Mouse (Mus musculus) midbrain, embryonic 10.5 days (tissue): ENCODE measurements around the gene Olig2. TPM values are rescaled to one million over a fixed set of nuclear protein-coding genes. Genes with fewer than 3 reads are reported as not detected.

Source experiments
- DNase-seq: peaks from one replicate; pipeline ENCODE4 v3.0.0-alpha.2; 2017; ENCODE audit warnings: low spot score
- H3K27ac ChIP-seq: fragments of 300-500 bp; sonication (generic); replicated peaks from 2 replicates; pipeline ENCODE4 v1.5.1; 2016; ENCODE audit warnings: mild to moderate bottlenecking
- H3K27me3 ChIP-seq: fragments of 300-500 bp; sonication (generic); 2 replicates; pipeline ENCODE4 v1.6.1; 2016; ENCODE audit warnings: low read depth, mild to moderate bottlenecking; ENCODE audit not compliant: poor library complexity, severe bottlenecking
- H3K36me3 ChIP-seq: fragments of 300-500 bp; sonication (generic); 2 replicates; pipeline ENCODE4 v1.6.1; 2016; ENCODE audit warnings: mild to moderate bottlenecking, moderate library complexity
- H3K4me1 ChIP-seq: fragments of 300-500 bp; sonication (generic); 2 replicates; pipeline ENCODE4 v1.6.1; 2016
- H3K4me3 ChIP-seq: fragments of 300-500 bp; sonication (generic); 2 replicates; pipeline ENCODE4 v1.5.1; 2016; ENCODE audit warnings: mild to moderate bottlenecking, moderate library complexity
- H3K9me3 ChIP-seq: fragments of 300-500 bp; sonication (generic); replicated peaks from 2 replicates; pipeline ENCODE4 v1.6.1; 2016; ENCODE audit warnings: mild to moderate bottlenecking
- WGBS: fragments of 180-500 bp; shearing (Covaris S2); methylation state at CpG from one replicate; pipeline ENCODE4 v1.1.7; 2016; 5-methylcytosine and 5-hydroxymethylcytosine counted together
- polyA plus RNA-seq: library from polyadenylated mRNA; unstranded; fragments of >200 nt; fragmentation: Nextera tagmentation; extraction: Ambion mirVana; gene quantifications from 2 replicates; pipeline ENCODE4 v1.2.1, GENCODE M21; 2016

Olig2 gene
- polyA plus RNA-seq, result 7.4 and 7.6 TPM in 2 replicates

DNA sequence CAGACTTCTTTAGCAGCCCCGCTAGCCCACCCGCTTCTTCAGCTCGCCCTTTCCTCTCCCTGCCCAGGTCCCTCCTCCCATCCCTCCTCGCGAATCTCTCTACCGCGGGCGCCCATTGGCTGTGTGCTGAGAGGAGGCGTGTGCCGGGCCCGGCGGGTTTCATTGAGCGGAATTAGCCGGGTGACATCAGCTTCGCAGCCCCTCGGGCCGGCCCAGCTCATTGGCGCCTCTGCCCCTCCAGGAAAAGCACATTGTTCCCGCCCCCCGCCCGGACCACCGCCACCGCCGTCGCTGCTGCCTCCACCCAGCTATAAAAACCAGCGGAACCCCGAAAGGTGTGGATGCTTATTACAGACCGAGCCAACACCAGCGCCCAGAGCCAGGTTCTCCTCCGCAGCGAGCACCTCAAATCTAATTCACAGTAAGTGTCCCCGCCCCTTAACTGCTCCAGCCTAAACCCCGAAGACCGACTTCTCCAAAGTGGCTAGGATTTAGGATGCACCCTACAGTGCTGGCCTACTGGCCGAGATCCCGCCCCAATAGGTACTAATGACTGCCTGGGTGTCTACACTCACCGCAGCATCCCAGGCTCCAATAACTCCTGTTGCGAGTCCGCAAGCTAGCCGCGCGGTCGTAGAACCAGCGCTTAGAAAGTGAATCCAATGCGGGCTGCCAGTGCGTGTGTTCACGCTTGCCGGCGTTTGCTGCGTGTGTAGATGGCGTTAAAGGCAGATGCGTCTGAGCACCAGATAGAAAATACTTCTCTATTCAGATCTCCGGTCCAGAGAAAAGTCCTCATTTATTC, at the start of gene Olig2:
Olig2 (plus strand) TSS at position 225 of the 805 bp plus-strand sequence.
- Histone ChIP-seq H3K9me3 (no peaks in the 10 kb centered on the region), H3K27me3 (peaks cover 100% of the 10 kb centered on the region), H3K4me1 (peaks cover 81% of the 10 kb centered on the region), H3K4me3 (peak within 1 kb of the TSS; percentile 51), H3K36me3 (no peaks in the 10 kb centered on the region), H3K27ac (peak within 1 kb of the TSS; percentile 76)
- WGBS, result under 1% methylated on average over 52 of the region's 53 CpGs
- DNase-seq, result peak; percentile 87

DNA sequence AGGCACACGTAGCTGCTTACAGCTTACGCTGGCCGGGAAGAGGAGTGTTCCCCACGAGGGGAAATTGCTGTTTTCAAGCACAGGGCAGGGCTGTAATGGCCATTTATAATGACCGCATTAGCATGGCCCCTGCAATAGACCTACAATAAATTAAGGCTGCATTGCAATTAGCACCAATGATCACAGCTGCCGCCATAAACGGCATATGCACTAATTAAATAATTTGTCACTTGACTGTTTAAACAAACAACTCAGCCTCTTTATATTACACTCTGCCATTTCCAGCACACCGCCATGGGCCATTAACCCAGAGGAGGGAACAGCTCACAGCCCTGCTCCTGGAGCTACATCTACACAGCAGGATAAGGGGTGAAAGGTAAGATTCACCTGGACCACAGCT, 49.4 kb upstream of the Olig2 start:
- no peaks in the 10 kb centered on the region for H3K36me3 ChIP-seq
- H3K4me1 ChIP-seq, result peaks cover 39% of the 10 kb centered on the region
- H3K9me3 ChIP-seq, result no peaks in the 10 kb centered on the region
- H3K4me3 ChIP-seq, result no peak overlapping the region
- WGBS, result 90% methylated on average over 8 of the region's 8 CpGs
- no peak overlapping the region for H3K27ac ChIP-seq
- peaks cover 99% of the 10 kb centered on the region for H3K27me3 ChIP-seq
- DNase-seq, result no peak

GRCm38 (mm10) chr16:91187046-91187445, 38.2 kb upstream of the Olig2 start:
- H3K4me1 ChIP-seq, result peaks cover 10% of the 10 kb centered on the region
- H3K27me3 ChIP-seq, result peaks cover 99% of the 10 kb centered on the region

GRCm38 (mm10) chr16:91187662-91188061, 37.6 kb upstream of the Olig2 start:
- H3K27me3 ChIP-seq, result peaks cover 97% of the 10 kb centered on the region
- no peak overlapping the region for H3K27ac ChIP-seq
- 0 out of 2 replicates have a peak, but pooled peaks cover 5% of the 10 kb centered on the region for H3K9me3 ChIP-seq
- no peaks in the 10 kb centered on the region for H3K36me3 ChIP-seq
- H3K4me3 ChIP-seq, result no peak overlapping the region
- H3K4me1 ChIP-seq, result peaks cover 16% of the 10 kb centered on the region
- DNase-seq, result no peak
- 84% methylated on average over 10 of the region's 10 CpGs for WGBS

More at GRCm38 (mm10) chr16:91187046-91187445, 38.2 kb upstream of the Olig2 start:
- WGBS, result 62% methylated on average over 8 of the region's 8 CpGs
- H3K27ac ChIP-seq, result no peak overlapping the region
- H3K36me3 ChIP-seq, result no peaks in the 10 kb centered on the region
- H3K9me3 ChIP-seq, result 0 out of 2 replicates have a peak, but pooled peaks cover 5% of the 10 kb centered on the region
- DNase-seq, result no peak
- H3K4me3 ChIP-seq, result no peak overlapping the region

- no peak overlapping the region for H3K4me3 ChIP-seq
- H3K4me1 ChIP-seq, result peaks cover 22% of the 10 kb centered on the region
- no peaks in the 10 kb centered on the region for H3K36me3 ChIP-seq
- H3K27me3 ChIP-seq, result peaks cover 96% of the 10 kb centered on the region
- WGBS, result 91% methylated on average over 12 of the region's 12 CpGs
- H3K9me3 ChIP-seq, result 0 out of 2 replicates have a peak, but pooled peaks cover 5% of the 10 kb centered on the region
- no peak overlapping the region for H3K27ac ChIP-seq
- DNase-seq, result no peak
Observed at GRCm38 (mm10) chr16:91188304-91188703, 37.0 kb upstream of the Olig2 start.

GRCm38 (mm10) chr16:91191233-91191632, 34.0 kb upstream of the Olig2 start:
- WGBS, result 87% methylated on average over 6 of the region's 6 CpGs
- peaks cover 95% of the 10 kb centered on the region for H3K27me3 ChIP-seq
- 0 out of 2 replicates have a peak, but pooled peaks cover 5% of the 10 kb centered on the region for H3K9me3 ChIP-seq
- DNase-seq, result no peak
- no peak overlapping the region for H3K4me3 ChIP-seq
- no peaks in the 10 kb centered on the region for H3K36me3 ChIP-seq
- peaks cover 28% of the 10 kb centered on the region for H3K4me1 ChIP-seq
- H3K27ac ChIP-seq, result no peak overlapping the region; the same call in 1 of the 2 replicates

DNA sequence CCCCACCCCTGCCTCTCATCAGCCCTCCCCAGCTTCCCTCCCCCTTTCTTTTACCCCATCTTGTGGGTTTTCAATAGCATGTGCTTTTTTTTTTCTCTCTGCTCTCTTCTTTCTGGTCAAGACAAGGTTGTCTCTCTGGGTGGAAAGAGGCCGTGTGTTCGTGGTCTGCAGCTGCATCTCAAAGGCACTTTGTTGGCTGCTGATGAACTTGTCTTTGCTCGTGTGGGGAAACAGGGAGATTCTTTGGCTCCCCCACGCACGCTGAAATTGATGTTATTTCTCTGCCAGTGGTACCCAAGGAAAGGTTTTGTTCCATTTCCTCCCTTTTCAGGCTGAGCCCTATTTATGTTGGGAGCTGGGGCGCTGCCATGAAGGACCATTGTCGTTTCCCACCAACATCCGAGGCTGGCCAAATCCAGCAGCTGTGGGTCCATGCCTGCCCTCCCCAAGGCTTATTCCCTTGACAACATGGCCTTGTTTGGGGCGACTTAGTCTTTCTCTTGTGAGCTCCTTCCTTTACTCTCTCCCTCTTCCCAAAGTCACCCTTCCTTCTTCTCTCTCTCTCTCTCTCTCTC, 33.5 kb upstream of the Olig2 start:
- H3K27me3 ChIP-seq, result peaks cover 90% of the 10 kb centered on the region
- 78% methylated on average over 9 of the region's 9 CpGs for WGBS
- peak overlapping the region; percentile 68 for H3K27ac ChIP-seq
- H3K4me3 ChIP-seq, result no peak overlapping the region
- no peak for DNase-seq
- H3K36me3 ChIP-seq, result no peaks in the 10 kb centered on the region
- peaks cover 28% of the 10 kb centered on the region for H3K4me1 ChIP-seq
- H3K9me3 ChIP-seq, result peaks cover 7% of the 10 kb centered on the region; the same call in 1 of the 2 replicates

DNA sequence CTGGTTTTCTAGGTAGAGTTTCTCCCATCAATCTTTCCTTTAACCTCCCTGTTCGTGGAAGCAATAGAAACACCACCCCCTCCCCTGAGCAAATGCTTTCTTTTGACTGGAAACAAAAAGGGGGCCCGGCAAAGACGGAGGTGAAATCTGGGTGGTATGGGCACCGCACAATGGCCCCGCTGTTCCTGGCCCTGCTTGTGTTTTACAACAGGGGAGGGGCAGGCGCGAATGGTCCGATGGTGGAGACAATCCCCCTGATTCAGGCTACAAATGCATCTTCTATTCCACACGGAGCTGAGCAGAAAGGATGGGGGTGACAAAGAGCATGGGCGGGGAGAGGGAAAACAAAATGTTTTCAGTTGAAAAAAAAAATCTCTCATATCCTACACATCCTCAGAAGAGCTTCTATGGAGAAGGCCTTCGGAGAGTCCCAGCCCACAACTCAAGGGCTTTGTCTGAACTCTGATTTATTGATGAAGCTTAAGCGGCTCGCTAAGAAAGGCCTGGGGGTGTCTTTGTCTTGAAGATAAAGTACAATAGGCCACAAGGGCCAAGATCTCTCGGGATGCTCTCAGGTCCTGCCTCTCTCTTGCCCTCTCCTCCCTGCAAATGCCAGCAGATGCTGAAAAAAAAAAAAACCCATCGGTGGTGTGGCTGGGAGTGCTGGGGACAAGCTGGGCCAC, 32.4 kb upstream of the Olig2 start:
- Histone ChIP-seq H3K27ac (peak overlapping the region; percentile 68), H3K27me3 (peaks cover 83% of the 10 kb centered on the region), H3K4me3 (peak overlapping the region; percentile 22; the same call in 1 of the 2 replicates), H3K9me3 (peaks cover 15% of the 10 kb centered on the region), H3K4me1 (peaks cover 28% of the 10 kb centered on the region), H3K36me3 (no peaks in the 10 kb centered on the region)
- DNase-seq, result peak; percentile 66
- WGBS, result 16% methylated on average over 15 of the region's 15 CpGs

GRCm38 (mm10) chr16:91199815-91200214, 25.4 kb upstream of the Olig2 start:
- DNase-seq, result no peak
- peaks cover 50% of the 10 kb centered on the region for H3K27me3 ChIP-seq
- 93% methylated on average over 7 of the region's 7 CpGs for WGBS

GRCm38 (mm10) chr16:91202989-91203388, 22.3 kb upstream of the Olig2 start:
- Histone ChIP-seq H3K9me3 (0 out of 2 replicates have a peak, but pooled peaks cover 4% of the 10 kb centered on the region), H3K27me3 (peaks cover 62% of the 10 kb centered on the region), H3K36me3 (no peaks in the 10 kb centered on the region), H3K4me3 (no peak overlapping the region), H3K27ac (no peak overlapping the region), H3K4me1 (peaks cover 18% of the 10 kb centered on the region)
- WGBS, result 90% methylated on average over 3 of the region's 3 CpGs
- DNase-seq, result no peak

More at GRCm38 (mm10) chr16:91199815-91200214, 25.4 kb upstream of the Olig2 start:
- Histone ChIP-seq H3K27ac (no peak overlapping the region), H3K4me1 (no peaks in the 10 kb centered on the region), H3K9me3 (peaks cover 14% of the 10 kb centered on the region), H3K4me3 (no peak overlapping the region), H3K36me3 (no peaks in the 10 kb centered on the region)

DNA sequence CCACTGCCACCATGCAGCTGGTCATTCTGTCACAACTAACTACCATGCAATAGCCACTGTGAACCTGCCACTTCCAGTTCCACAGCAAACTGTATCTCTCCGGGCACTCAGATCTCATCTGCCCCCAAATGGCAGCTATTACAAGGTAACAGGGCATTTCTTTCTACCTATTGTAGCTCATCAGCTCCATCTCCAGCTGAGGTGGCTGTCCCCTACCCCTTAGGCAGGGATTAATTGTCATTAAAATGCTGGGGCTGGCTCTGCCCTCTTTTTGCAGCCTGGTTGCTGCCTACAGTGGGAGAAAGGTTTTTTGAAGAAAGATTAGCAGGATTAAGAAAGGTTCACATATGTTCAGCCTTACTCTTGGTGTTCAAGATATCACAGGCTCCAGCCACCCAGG, 18.9 kb upstream of the Olig2 start:
- DNase-seq, result no peak
- 45% methylated on average over 1 of the region's 1 CpGs for WGBS
- peaks cover 27% of the 10 kb centered on the region for H3K4me1 ChIP-seq
- peaks cover 81% of the 10 kb centered on the region for H3K27me3 ChIP-seq
- H3K27ac ChIP-seq, result no peak overlapping the region; the same call in 1 of the 2 replicates
- H3K36me3 ChIP-seq, result no peaks in the 10 kb centered on the region
- no peak overlapping the region for H3K4me3 ChIP-seq
- H3K9me3 ChIP-seq, result 0 out of 2 replicates have a peak, but pooled peaks cover 4% of the 10 kb centered on the region

- no peak for DNase-seq
- Histone ChIP-seq H3K27ac (no peak overlapping the region), H3K36me3 (no peaks in the 10 kb centered on the region), H3K9me3 (peaks cover 8% of the 10 kb centered on the region), H3K4me3 (no peak overlapping the region), H3K27me3 (peaks cover 100% of the 10 kb centered on the region), H3K4me1 (peaks cover 21% of the 10 kb centered on the region)
- 44% methylated on average over 6 of the region's 6 CpGs for WGBS
Observed at GRCm38 (mm10) chr16:91217077-91217476, 8.2 kb upstream of the Olig2 start.
